Mouse (Mus musculus) granulocyte monocyte progenitor cell, adult 5-6 weeks (primary cell): ENCODE data around the gene Ripor2. TPM values are rescaled to one million over a fixed set of nuclear protein-coding genes. Genes with fewer than 3 reads are reported as not detected.

Source experiments
- ATAC-seq: replicated peaks from 2 replicates; pipeline ENCODE4 v1.8.0; 2016; ENCODE audit warnings: mild to moderate bottlenecking, moderate TSS enrichment, inconsistent platforms; ENCODE audit not compliant: poor library complexity, severe bottlenecking
- total RNA-seq, 2 experiments: library from RNA; stranded (forward) in 1 of 2; stranded (reverse) in 1 of 2; fragments of 200-712, 200-1000 nt in 1 of 2; fragments of >200 nt in 1 of 2; fragmentation: Nextera tagmentation in 1 of 2; gene quantifications; 2 replicates each; pipeline ENCODE4 v1.2.3; 2014 to 2017

Ripor2 gene
- total RNA-seq, 2 experiments from 2014 or later: 33.5 to 41.1 TPM

- ATAC-seq: no peak
These were observed 58.2 kb downstream of the Ripor2 start for GRCm38 (mm10) chr13:24640166-24640560.

- ATAC-seq: no peak
These were observed 58.9 kb downstream of the Ripor2 start for GRCm38 (mm10) chr13:24640836-24641385.

GRCm38 (mm10) chr13:24641491-24642430, 59.8 kb downstream of the Ripor2 start:
- peak; percentile 35 for ATAC-seq

GRCm38 (mm10) chr13:24645146-24645545, 63.2 kb downstream of the Ripor2 start:
- ATAC-seq: no peak

GRCm38 (mm10) chr13:24646324-24646723, 64.3 kb downstream of the Ripor2 start:
- ATAC-seq: peak; percentile 77

- peak; percentile 21 for ATAC-seq
These were observed 65.5 kb downstream of the Ripor2 start for GRCm38 (mm10) chr13:24647444-24647843.

- no peak for ATAC-seq
These were observed 66.0 kb downstream of the Ripor2 start for GRCm38 (mm10) chr13:24648027-24648426.

GRCm38 (mm10) chr13:24648668-24649067, 66.7 kb downstream of the Ripor2 start:
- no peak for ATAC-seq

GRCm38 (mm10) chr13:24649099-24649498, 67.1 kb downstream of the Ripor2 start:
- ATAC-seq: no peak

- no peak for ATAC-seq
These were observed 69.0 kb downstream of the Ripor2 start for GRCm38 (mm10) chr13:24651018-24651417.

- no peak for ATAC-seq
These were observed 73.1 kb downstream of the Ripor2 start for GRCm38 (mm10) chr13:24654919-24655635.

- no peak for ATAC-seq
These were observed 74.9 kb downstream of the Ripor2 start for GRCm38 (mm10) chr13:24656719-24657497.

- no peak for ATAC-seq
These were observed 84.8 kb downstream of the Ripor2 start for GRCm38 (mm10) chr13:24666763-24667162.

- ATAC-seq: no peak
These were observed 86.6 kb downstream of the Ripor2 start for GRCm38 (mm10) chr13:24668556-24668955.

GRCm38 (mm10) chr13:24670676-24671075, 88.7 kb downstream of the Ripor2 start:
- no peak for ATAC-seq

- ATAC-seq: no peak
These were observed 97.2 kb downstream of the Ripor2 start for GRCm38 (mm10) chr13:24679027-24679680.

- no peak for ATAC-seq
These were observed 99.0 kb downstream of the Ripor2 start for GRCm38 (mm10) chr13:24680951-24681350.

GRCm38 (mm10) chr13:24682346-24682745, 100.4 kb downstream of the Ripor2 start:
- peak; percentile 7; the same call in 1 of the 2 replicates for ATAC-seq

- peak; percentile 85 for ATAC-seq
These were observed 102.5 kb downstream of the Ripor2 start for GRCm38 (mm10) chr13:24684503-24684902.

- no peak for ATAC-seq
These were observed 103.9 kb downstream of the Ripor2 start for GRCm38 (mm10) chr13:24685846-24686245.
